Mouse (Mus musculus): ENCODE data around the gene Prdm4.

Prdm4 gene

GRCm38 (mm10) chr10:85916498-85917309 lies at the start of gene Prdm4:
Prdm4 (minus strand) TSS chr10:85917142.
- DNase-seq = peak; percentile 100

- DNase-seq = peak; percentile 58
Measured at GRCm38 (mm10) chr10:85966476-85966875, 49.5 kb upstream of the Prdm4 start.

DNA sequence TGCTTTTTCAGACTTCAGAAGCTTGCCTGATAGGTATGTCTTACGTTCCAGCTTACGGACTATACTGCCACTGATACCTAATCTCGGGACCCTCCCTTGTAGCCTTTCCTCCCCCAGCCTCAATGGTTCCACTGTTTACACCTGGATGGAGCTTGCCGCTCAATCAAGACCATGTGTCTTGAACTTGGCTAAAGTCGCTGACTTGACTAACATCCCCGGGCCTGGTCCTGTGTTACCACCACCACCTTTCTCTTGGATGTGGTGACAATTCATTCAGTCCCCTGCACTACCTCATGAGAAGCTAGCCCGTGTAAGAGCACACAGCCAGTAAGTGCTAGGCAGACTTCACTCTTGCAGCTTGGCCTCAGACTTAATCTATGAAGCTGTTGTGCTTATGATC lies 47.4 kb upstream of the Prdm4 start:
- DNase-seq = peak; percentile 74

- DNase-seq = peak; percentile 86
Measured at GRCm38 (mm10) chr10:85962897-85963296, 46.0 kb upstream of the Prdm4 start.

- DNase-seq = peak; percentile 99
Measured at GRCm38 (mm10) chr10:85957464-85957950, 40.6 kb upstream of the Prdm4 start, which contains the start of gene Rtcb. Rtcb (minus strand) TSS chr10:85957823.

GRCm38 (mm10) chr10:85956871-85957419 lies 40.0 kb upstream of the Prdm4 start:
- DNase-seq = peak; percentile 63

DNA sequence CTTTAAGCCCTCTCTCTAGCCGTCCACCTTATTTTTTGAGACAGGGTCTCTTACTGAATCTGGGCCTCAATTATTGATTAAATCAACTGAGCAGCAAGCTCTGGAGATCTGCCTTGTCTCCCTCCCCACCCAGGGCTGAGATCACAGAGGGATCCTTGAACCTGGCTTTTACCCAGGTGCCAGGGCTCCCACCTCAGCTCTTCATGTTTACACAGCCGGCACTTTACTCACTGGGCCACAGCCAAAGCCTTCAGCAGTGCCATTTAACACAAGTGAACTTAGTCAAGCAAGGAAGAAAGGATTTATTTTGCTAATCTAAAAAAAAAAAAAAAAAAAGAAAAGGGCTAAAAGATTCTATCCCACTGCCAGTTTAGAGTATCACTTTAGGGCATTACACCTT lies 37.5 kb upstream of the Prdm4 start:
- no peak for DNase-seq

GRCm38 (mm10) chr10:85953401-85953800 lies 36.5 kb upstream of the Prdm4 start:
- DNase-seq = no peak

GRCm38 (mm10) chr10:85951765-85952443 lies 35.0 kb upstream of the Prdm4 start:
- no peak for DNase-seq

GRCm38 (mm10) chr10:85948483-85949196 lies 31.7 kb upstream of the Prdm4 start:
- DNase-seq = no peak

DNA sequence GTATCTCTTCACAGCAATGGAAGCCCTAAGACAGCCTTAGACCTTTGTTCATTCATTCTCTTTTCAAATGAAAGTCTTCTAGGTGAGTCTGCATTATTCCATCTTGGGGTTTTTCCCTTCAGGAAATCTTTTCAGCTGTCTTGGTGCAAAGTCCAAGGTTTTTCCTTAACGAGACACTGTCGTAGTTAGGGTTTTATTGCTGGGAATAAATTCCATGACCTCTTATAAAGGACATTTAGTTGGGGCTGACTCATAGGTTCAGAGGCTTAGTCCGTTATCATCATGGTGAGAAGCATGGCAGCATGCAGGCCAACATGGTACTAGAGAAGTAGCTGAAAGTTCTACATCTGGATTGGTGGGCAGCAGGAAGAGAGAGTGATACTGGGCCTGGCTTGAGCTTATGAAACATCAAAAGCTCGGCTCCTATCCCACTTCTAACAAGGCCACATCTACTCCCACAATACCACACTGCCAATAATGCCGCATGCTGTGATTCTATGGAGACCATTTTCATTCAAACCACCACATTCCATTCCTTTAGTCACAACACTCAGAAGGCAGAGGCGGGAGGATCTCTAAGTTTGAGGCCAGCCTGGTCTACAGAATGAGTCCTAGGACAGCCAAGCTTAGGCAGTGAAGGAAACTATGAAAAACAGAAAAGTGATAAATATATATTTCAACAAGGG lies 19.5 kb upstream of the Prdm4 start:
- DNase-seq = no peak

DNA sequence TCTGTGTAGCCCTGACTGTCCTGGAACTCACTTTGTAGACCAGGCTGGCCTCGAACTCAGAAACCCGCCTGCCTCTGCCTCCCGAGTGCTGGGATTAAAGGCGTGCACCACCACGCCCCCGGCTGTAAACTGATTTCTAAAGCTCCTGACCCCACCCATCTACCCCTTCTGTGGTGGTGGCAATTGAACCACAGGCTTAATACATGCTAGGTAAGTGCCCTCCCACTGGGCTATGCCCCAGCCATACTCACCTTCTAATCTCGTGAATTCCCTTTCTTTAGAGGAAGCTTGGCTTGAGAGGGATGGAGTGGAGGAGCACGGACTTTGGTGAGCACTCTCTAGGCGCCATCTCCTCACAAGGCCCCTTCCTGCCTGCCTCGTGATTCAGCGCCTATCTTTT lies 13.0 kb upstream of the Prdm4 start:
- DNase-seq = no peak

DNA sequence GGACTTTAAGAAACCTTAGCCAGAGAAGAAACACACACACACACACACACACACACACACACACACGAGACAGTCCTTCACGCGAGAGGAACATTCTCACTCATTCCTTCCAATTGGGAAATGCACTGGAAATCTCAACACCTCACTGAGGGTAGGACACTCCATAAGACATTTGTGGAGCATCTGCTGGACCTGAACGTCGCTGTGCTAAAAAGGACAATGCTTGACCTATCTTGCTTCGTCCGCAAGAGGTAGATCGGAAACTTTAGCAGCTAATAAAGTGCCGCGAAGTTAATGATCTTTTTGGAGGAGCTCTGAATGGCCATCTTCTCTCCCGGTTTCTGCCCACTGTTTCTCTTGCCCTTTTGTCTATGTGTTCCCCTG lies 12.3 kb upstream of the Prdm4 start:
- DNase-seq = no peak

- no peak for DNase-seq
Measured at GRCm38 (mm10) chr10:85928499-85929207, 11.7 kb upstream of the Prdm4 start.

DNA sequence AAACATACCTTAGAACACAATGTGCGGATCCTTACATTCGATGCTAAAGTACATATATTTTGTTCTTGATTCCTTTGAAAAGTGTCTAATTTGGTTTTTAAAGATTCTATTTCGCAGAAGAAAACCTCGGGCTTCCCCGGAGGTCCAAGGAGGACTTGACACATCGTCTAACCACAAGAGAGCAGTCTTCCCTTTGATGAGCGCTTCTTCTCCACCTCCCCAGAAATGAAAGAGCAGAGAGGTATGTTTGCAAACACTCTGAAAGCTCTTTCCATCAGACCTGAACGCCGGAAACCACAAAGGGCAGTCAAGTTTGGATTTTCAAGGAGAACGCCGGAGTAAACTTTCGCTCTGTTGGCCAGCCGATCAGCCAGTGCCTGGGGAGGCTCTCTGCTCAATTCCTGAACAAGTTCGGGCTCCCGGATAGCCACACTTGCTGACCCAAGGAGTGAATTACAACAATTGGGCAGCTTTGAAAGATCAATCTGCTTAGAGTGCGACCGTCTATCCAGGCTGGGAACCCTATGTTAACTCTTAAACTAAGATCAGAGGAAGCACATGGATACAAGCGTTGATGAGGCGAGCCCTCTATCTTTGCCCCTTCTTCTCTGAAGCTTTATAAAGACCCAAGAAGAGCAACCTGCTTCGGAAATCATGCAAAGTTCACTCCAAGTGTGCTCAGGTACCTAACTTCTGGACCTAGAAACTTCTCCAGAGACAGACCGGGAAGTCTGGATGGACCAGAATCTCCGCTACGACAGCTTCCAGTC lies 10.9 kb upstream of the Prdm4 start, which contains the start of gene Ascl4:
TSS of gene Ascl4 (plus strand) at position 6 of the 770 bp plus-strand sequence.
- no peak for DNase-seq

DNA sequence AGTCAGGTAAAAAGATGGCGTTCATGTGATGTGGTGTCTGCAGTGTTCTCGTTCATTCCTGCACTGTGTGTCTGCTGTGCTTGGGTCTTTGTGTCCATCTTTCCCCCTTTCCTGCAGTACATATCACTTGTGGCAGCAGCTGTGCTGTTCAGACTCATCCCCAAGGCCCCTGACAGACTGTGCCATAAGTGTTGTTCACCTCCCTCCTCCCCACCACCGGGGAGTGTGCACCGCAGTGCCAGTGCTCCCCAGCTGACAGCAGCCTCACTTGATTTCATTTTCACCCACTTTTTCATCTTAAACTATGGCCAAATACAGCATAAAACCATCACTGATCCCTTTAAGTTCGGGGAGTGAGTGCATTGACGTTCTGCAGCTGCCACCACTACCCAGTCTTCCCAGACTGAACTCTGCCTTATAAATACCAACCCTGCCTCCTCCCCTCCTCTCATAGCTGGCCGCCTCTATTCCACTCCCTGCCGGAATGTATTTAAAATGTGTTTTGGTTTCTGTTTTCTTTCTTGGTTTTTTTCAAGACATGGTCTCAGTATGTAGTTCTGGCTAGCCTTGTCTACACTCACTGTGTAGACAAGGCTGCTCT lies 37.0 kb downstream of the Prdm4 start:
- DNase-seq = peak; percentile 76

GRCm38 (mm10) chr10:85875812-85876211 lies 41.1 kb downstream of the Prdm4 start:
- no peak for DNase-seq

DNA sequence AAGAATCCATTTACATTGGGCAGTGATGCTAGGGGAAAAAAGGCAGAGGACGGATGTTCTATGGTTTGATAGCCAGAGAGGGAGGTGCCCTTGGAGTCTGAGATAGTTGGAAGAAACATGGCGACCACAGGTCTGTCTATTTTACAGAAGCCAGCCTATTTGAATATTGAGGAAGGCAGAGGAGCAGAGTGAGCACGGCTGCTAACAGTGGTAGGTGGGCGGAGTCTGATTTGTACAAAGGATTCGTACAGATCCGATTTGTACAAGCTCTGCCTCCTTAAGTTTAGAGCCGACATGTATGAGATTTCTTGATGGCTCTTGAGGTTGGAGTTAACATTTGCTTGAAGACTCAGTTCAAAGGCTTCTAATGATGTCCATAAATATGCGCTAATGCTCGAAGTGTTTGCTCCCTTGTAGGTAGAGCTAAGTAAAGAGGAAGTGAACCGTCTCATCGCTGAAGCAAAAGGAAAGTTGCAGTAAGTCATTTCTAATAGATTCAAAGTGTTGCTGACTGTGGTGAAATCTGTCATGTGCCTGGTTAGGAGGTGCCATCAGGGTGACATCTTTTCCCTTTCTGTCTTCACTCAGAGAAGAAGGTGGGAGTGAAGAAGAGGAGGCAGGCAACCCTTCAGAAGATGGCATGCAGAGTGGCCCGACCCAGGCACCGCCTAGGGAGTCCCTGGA lies 42.9 kb downstream of the Prdm4 start:
- DNase-seq = no peak

GRCm38 (mm10) chr10:85872479-85872773 lies 44.5 kb downstream of the Prdm4 start:
- no peak for DNase-seq

Data from heart, adult 11 months (tissue).